Mouse (Mus musculus) cortical plate, adult 2 months (tissue): ENCODE results near the gene Srpk2.
"Not testable (repeated sequence)": the region's sequence is repeated elsewhere in the genome, so short reads cannot be mapped to it uniquely, and the experiment has no call there.

Experiments
- CTCF ChIP-seq: fragments of 200-500 bp; IDR thresholded peaks from 2 replicates; pipeline ENCODE4 v1.5.1; 2011; ENCODE audit warnings: mild to moderate bottlenecking, control low read depth, low read length; ENCODE audit not compliant: insufficient read depth; ENCODE audit errors: extremely low read depth
- POLR2A ChIP-seq: fragments of 200-500 bp; IDR thresholded peaks from 2 replicates; pipeline ENCODE4 v1.6.1; 2011; ENCODE audit warnings: mild to moderate bottlenecking, low read length, control low read depth; ENCODE audit not compliant: insufficient read depth; ENCODE audit errors: extremely low read depth

- not testable (repeated sequence) for TF ChIP-seq CTCF, POLR2A
Measured at GRCm38 (mm10) chr5:23453561-23453960, 230.9 kb downstream of the Srpk2 start.
